Mouse (Mus musculus) erythroblast, embryonic 14.5 days (primary cell): ENCODE data around the gene Pomp. TPM values are rescaled to one million over a fixed set of nuclear protein-coding genes. Genes with fewer than 3 reads are reported as not detected.

Experiments
- H3K27me3 ChIP-seq: 2 replicates; pipeline ENCODE4 v1.6.1; 2012; ENCODE audit warnings: inconsistent platforms; ENCODE audit not compliant: control insufficient read depth
- H3K36me3 ChIP-seq: 2 replicates; pipeline ENCODE4 v1.6.1; 2012; ENCODE audit warnings: mild to moderate bottlenecking, inconsistent platforms; ENCODE audit not compliant: control insufficient read depth
- H3K4me1 ChIP-seq: 2 replicates; pipeline ENCODE4 v1.6.1; 2012; ENCODE audit warnings: inconsistent platforms; ENCODE audit not compliant: control insufficient read depth
- H3K4me3 ChIP-seq: replicated peaks from 2 replicates; pipeline ENCODE3; 2012; ENCODE audit warnings: moderate library complexity, mild to moderate bottlenecking, inconsistent platforms
- H3K9me3 ChIP-seq: 2 replicates; pipeline ENCODE4 v1.6.1; 2012; ENCODE audit warnings: low read length, inconsistent platforms, mixed read lengths; ENCODE audit not compliant: control insufficient read depth
- GATA1 ChIP-seq: IDR thresholded peaks from 2 replicates; pipeline ENCODE4 v1.6.1; 2012; ENCODE audit warnings: low read length, inconsistent platforms, mixed read lengths
- TAL1 ChIP-seq: IDR thresholded peaks from 3 replicates; pipeline ENCODE4 v1.6.1; 2012; ENCODE audit warnings: low read length, inconsistent platforms, mixed read lengths
- polyA plus RNA-seq: library from polyadenylated mRNA; stranded (reverse); fragments of >175 nt; gene quantifications from 2 replicates; pipeline ENCODE4 v1.2.3, GENCODE M21; 2012

The Pomp gene
- polyA plus RNA-seq = 1.0 and 1.3 TPM in 2 replicates

GRCm38 (mm10) chr5:147860449-147861261 is at the start of gene Pomp:
Pomp (plus strand) TSS chr5:147860461.
- Histone ChIP-seq H3K9me3 (no peaks in the 10 kb centered on the region), H3K36me3 (peaks cover 36% of the 10 kb centered on the region), H3K4me3 (peak within 1 kb of the TSS; percentile 90)

GRCm38 (mm10) chr5:147812255-147813040 is 47.8 kb upstream of the Pomp start:
- Histone ChIP-seq H3K9me3 (peaks cover 37% of the 10 kb centered on the region), H3K4me1 (peaks cover 3% of the 10 kb centered on the region), H3K27me3 (no peaks in the 10 kb centered on the region), H3K4me3 (no peak overlapping the region), H3K36me3 (no peaks in the 10 kb centered on the region)
- TF ChIP-seq TAL1 (no peak), GATA1 (no peak)

More at GRCm38 (mm10) chr5:147860449-147861261, at the start of gene Pomp:
- TF ChIP-seq GATA1 (no peak), TAL1 (no peak)
- no peaks in the 10 kb centered on the region for H3K27me3 ChIP-seq
- H3K4me1 ChIP-seq = peaks cover 33% of the 10 kb centered on the region

- Histone ChIP-seq H3K36me3 (no peaks in the 10 kb centered on the region), H3K4me3 (no peak overlapping the region), H3K4me1 (peaks cover 3% of the 10 kb centered on the region), H3K27me3 (no peaks in the 10 kb centered on the region), H3K9me3 (peaks cover 53% of the 10 kb centered on the region)
- TF ChIP-seq GATA1 (no peak), TAL1 (no peak)
These were observed 45.3 kb upstream of the Pomp start for GRCm38 (mm10) chr5:147814971-147815370.

GRCm38 (mm10) chr5:147815592-147815991 is 44.7 kb upstream of the Pomp start:
- H3K36me3 ChIP-seq = no peaks in the 10 kb centered on the region
- peaks cover 58% of the 10 kb centered on the region for H3K9me3 ChIP-seq
- no peak overlapping the region for H3K4me3 ChIP-seq
- H3K4me1 ChIP-seq = peaks cover 3% of the 10 kb centered on the region
- TF ChIP-seq TAL1 = no peak
- no peak for TF ChIP-seq GATA1
- no peaks in the 10 kb centered on the region for H3K27me3 ChIP-seq

- peaks cover 52% of the 10 kb centered on the region for H3K9me3 ChIP-seq
These were observed 43.8 kb upstream of the Pomp start for GRCm38 (mm10) chr5:147816465-147816864.

GRCm38 (mm10) chr5:147817747-147818496 is 42.3 kb upstream of the Pomp start:
- Histone ChIP-seq H3K36me3 (no peaks in the 10 kb centered on the region), H3K4me1 (peaks cover 3% of the 10 kb centered on the region), H3K27me3 (no peaks in the 10 kb centered on the region), H3K4me3 (no peak overlapping the region), H3K9me3 (peaks cover 46% of the 10 kb centered on the region)
- no peak for TF ChIP-seq GATA1
- TF ChIP-seq TAL1 = no peak

More at GRCm38 (mm10) chr5:147816465-147816864, 43.8 kb upstream of the Pomp start:
- H3K4me1 ChIP-seq = peaks cover 3% of the 10 kb centered on the region
- H3K27me3 ChIP-seq = no peaks in the 10 kb centered on the region
- no peak overlapping the region for H3K4me3 ChIP-seq
- H3K36me3 ChIP-seq = no peaks in the 10 kb centered on the region
- TF ChIP-seq TAL1 = no peak
- no peak for TF ChIP-seq GATA1

GRCm38 (mm10) chr5:147818866-147819265 is 41.4 kb upstream of the Pomp start:
- H3K9me3 ChIP-seq = peaks cover 44% of the 10 kb centered on the region
- TF ChIP-seq TAL1 (no peak), GATA1 (no peak)

GRCm38 (mm10) chr5:147819895-147820294 is 40.4 kb upstream of the Pomp start:
- TF ChIP-seq GATA1 = no peak
- no peaks in the 10 kb centered on the region for H3K27me3 ChIP-seq
- no peaks in the 10 kb centered on the region for H3K36me3 ChIP-seq
- peaks cover 3% of the 10 kb centered on the region for H3K4me1 ChIP-seq
- H3K9me3 ChIP-seq = peaks cover 39% of the 10 kb centered on the region
- no peak overlapping the region for H3K4me3 ChIP-seq

More at GRCm38 (mm10) chr5:147818866-147819265, 41.4 kb upstream of the Pomp start:
- peaks cover 3% of the 10 kb centered on the region for H3K4me1 ChIP-seq
- no peaks in the 10 kb centered on the region for H3K27me3 ChIP-seq
- H3K4me3 ChIP-seq = no peak overlapping the region
- H3K36me3 ChIP-seq = no peaks in the 10 kb centered on the region
